Mouse (Mus musculus): ENCODE data around the gene Il13ra1. TPM values are rescaled to one million over a fixed set of nuclear protein-coding genes. Genes with fewer than 3 reads are reported as not detected.
A peak's percentile ranks its signal among the peaks of the same experiment; 100 is the strongest.

The Il13ra1 gene
- polyA plus RNA-seq, 1 experiment from 2014 or later: 4.2 TPM

- H3K4me3 ChIP-seq: no peak overlapping the region
- H3K27me3 ChIP-seq: no peaks in the 10 kb centered on the region
- no peaks in the 10 kb centered on the region for H3K4me1 ChIP-seq
- H3K9ac ChIP-seq (replicated peaks): no peak overlapping the region
- H3K27ac ChIP-seq (replicated peaks): no peak overlapping the region
- no peak overlapping the region for H3K4me2 ChIP-seq (replicated peaks)
- 68% methylated on average over 1 of the region's 1 CpGs for WGBS
- H3K9me3 ChIP-seq: no peaks in the 10 kb centered on the region
- ATAC-seq (replicated peaks): no peak
- no peaks in the 10 kb centered on the region for H3K36me3 ChIP-seq
These were observed 24.4 kb downstream of the Il13ra1 start for GRCm38 (mm10) chrX:36136346-36136745.

- Histone ChIP-seq H3K9me3 (no peaks in the 10 kb centered on the region), H3K36me3 (no peaks in the 10 kb centered on the region), H3K9ac (replicated peaks) (no peak overlapping the region), H3K4me2 (replicated peaks) (no peak overlapping the region), H3K27me3 (no peaks in the 10 kb centered on the region), H3K4me1 (no peaks in the 10 kb centered on the region), H3K27ac (replicated peaks) (no peak overlapping the region), H3K4me3 (no peak overlapping the region)
- WGBS: 80% methylated on average over 6 of the region's 6 CpGs
- ATAC-seq (replicated peaks): no peak
These were observed 30.2 kb downstream of the Il13ra1 start for GRCm38 (mm10) chrX:36141994-36142639.

GRCm38 (mm10) chrX:36146746-36147145 is 34.8 kb downstream of the Il13ra1 start:
- H3K27ac ChIP-seq (replicated peaks): no peak overlapping the region
- no peak overlapping the region for H3K4me3 ChIP-seq
- no peak overlapping the region for H3K4me2 ChIP-seq (replicated peaks)
- H3K9ac ChIP-seq (replicated peaks): no peak overlapping the region
- no peak for ATAC-seq (replicated peaks)
- no peaks in the 10 kb centered on the region for H3K4me1 ChIP-seq
- no peaks in the 10 kb centered on the region for H3K9me3 ChIP-seq
- 69% methylated on average over 4 of the region's 4 CpGs for WGBS
- no peaks in the 10 kb centered on the region for H3K36me3 ChIP-seq
- no peaks in the 10 kb centered on the region for H3K27me3 ChIP-seq

GRCm38 (mm10) chrX:36150100-36150499 is 38.2 kb downstream of the Il13ra1 start:
- Histone ChIP-seq H3K4me2 (replicated peaks) (no peak overlapping the region), H3K4me1 (no peaks in the 10 kb centered on the region), H3K27ac (replicated peaks) (no peak overlapping the region), H3K9ac (replicated peaks) (no peak overlapping the region), H3K4me3 (no peak overlapping the region), H3K36me3 (no peaks in the 10 kb centered on the region), H3K27me3 (no peaks in the 10 kb centered on the region), H3K9me3 (no peaks in the 10 kb centered on the region)
- ATAC-seq (replicated peaks): no peak

GRCm38 (mm10) chrX:36156677-36157076 is 44.8 kb downstream of the Il13ra1 start:
- H3K4me3 ChIP-seq: no peak overlapping the region
- no peaks in the 10 kb centered on the region for H3K9me3 ChIP-seq
- H3K36me3 ChIP-seq: no peaks in the 10 kb centered on the region
- no peak overlapping the region for H3K4me2 ChIP-seq (replicated peaks)
- no peak overlapping the region for H3K9ac ChIP-seq (replicated peaks)
- 73% methylated on average over 2 of the region's 2 CpGs for WGBS
- H3K27ac ChIP-seq (replicated peaks): no peak overlapping the region
- ATAC-seq (replicated peaks): no peak
- H3K27me3 ChIP-seq: no peaks in the 10 kb centered on the region
- H3K4me1 ChIP-seq: no peaks in the 10 kb centered on the region

- ATAC-seq (replicated peaks): no peak
- 28% methylated on average over 4 of the region's 4 CpGs for WGBS
- no peaks in the 10 kb centered on the region for H3K27me3 ChIP-seq
- H3K36me3 ChIP-seq: no peaks in the 10 kb centered on the region
- H3K27ac ChIP-seq (replicated peaks): no peak overlapping the region
- H3K9me3 ChIP-seq: no peaks in the 10 kb centered on the region
- no peak overlapping the region for H3K4me2 ChIP-seq (replicated peaks)
- H3K4me3 ChIP-seq: no peak overlapping the region
- no peaks in the 10 kb centered on the region for H3K4me1 ChIP-seq
- H3K9ac ChIP-seq (replicated peaks): no peak overlapping the region
These were observed 49.7 kb downstream of the Il13ra1 start for GRCm38 (mm10) chrX:36161567-36161966.

- Histone ChIP-seq H3K9ac (replicated peaks) (no peak overlapping the region), H3K4me2 (replicated peaks) (no peak overlapping the region), H3K36me3 (no peaks in the 10 kb centered on the region), H3K27me3 (no peaks in the 10 kb centered on the region), H3K27ac (replicated peaks) (no peak overlapping the region), H3K4me3 (no peak overlapping the region), H3K4me1 (no peaks in the 10 kb centered on the region), H3K9me3 (no peaks in the 10 kb centered on the region)
- no peak for ATAC-seq (replicated peaks)
These were observed 71.7 kb downstream of the Il13ra1 start for GRCm38 (mm10) chrX:36183625-36184024.

GRCm38 (mm10) chrX:36186036-36186435 is 74.1 kb downstream of the Il13ra1 start:
- no peaks in the 10 kb centered on the region for H3K27me3 ChIP-seq
- H3K9ac ChIP-seq (replicated peaks): no peak overlapping the region
- WGBS: 48% methylated on average over 5 of the region's 5 CpGs
- no peaks in the 10 kb centered on the region for H3K9me3 ChIP-seq
- H3K4me3 ChIP-seq: no peak overlapping the region
- H3K4me1 ChIP-seq: no peaks in the 10 kb centered on the region
- no peak overlapping the region for H3K27ac ChIP-seq (replicated peaks)
- H3K36me3 ChIP-seq: no peaks in the 10 kb centered on the region
- ATAC-seq (replicated peaks): no peak
- no peak overlapping the region for H3K4me2 ChIP-seq (replicated peaks)

GRCm38 (mm10) chrX:36186443-36186842 is 74.5 kb downstream of the Il13ra1 start:
- no peak overlapping the region for H3K9ac ChIP-seq (replicated peaks)
- no peak overlapping the region for H3K4me3 ChIP-seq
- no peaks in the 10 kb centered on the region for H3K36me3 ChIP-seq
- H3K27ac ChIP-seq (replicated peaks): no peak overlapping the region
- no peaks in the 10 kb centered on the region for H3K27me3 ChIP-seq
- no peaks in the 10 kb centered on the region for H3K4me1 ChIP-seq
- H3K4me2 ChIP-seq (replicated peaks): no peak overlapping the region
- no peaks in the 10 kb centered on the region for H3K9me3 ChIP-seq
- 0 out of 2 replicates have a peak, but pooled peaks have one; percentile 60 for ATAC-seq (replicated peaks)
- WGBS: 28% methylated on average over 6 of the region's 6 CpGs

- Histone ChIP-seq H3K27ac (replicated peaks) (peak overlapping the region; percentile 71), H3K9ac (replicated peaks) (no peak overlapping the region), H3K27me3 (no peaks in the 10 kb centered on the region), H3K9me3 (no peaks in the 10 kb centered on the region), H3K4me2 (replicated peaks) (peak overlapping the region; percentile 15; the same call in 1 of the 2 replicates), H3K4me3 (no peak overlapping the region), H3K36me3 (no peaks in the 10 kb centered on the region), H3K4me1 (peaks cover 19% of the 10 kb centered on the region; the same call in 1 of the 2 replicates)
- 17% methylated on average over 6 of the region's 6 CpGs for WGBS
- peak; percentile 47 for ATAC-seq (replicated peaks)
These were observed 82.0 kb downstream of the Il13ra1 start for GRCm38 (mm10) chrX:36193951-36194350.

- Histone ChIP-seq H3K4me3 (peak within 1 kb of the TSS; percentile 39), H3K9me3 (no peaks in the 10 kb centered on the region), H3K4me2 (replicated peaks) (peak within 1 kb of the TSS; percentile 45), H3K36me3 (no peaks in the 10 kb centered on the region), H3K9ac (replicated peaks) (peak within 1 kb of the TSS; percentile 28), H3K4me1 (peaks cover 19% of the 10 kb centered on the region; the same call in 1 of the 2 replicates), H3K27me3 (no peaks in the 10 kb centered on the region), H3K27ac (replicated peaks) (peak within 1 kb of the TSS; percentile 66)
- whole genome bisulfite sequencing: 21% methylated on average over 28 of the region's 28 CpGs
- peak; percentile 75 for ATAC-seq (replicated peaks)
These were observed 84.0 kb downstream of the Il13ra1 start, which contains the start of gene Zcchc12 for GRCm38 (mm10) chrX:36195736-36196525. Gene Zcchc12, plus strand, starts transcription at chrX:36195904.

GRCm38 (mm10) chrX:36209554-36209953 is 97.6 kb downstream of the Il13ra1 start:
- no peaks in the 10 kb centered on the region for H3K4me1 ChIP-seq
- WGBS: 62% methylated on average over 2 of the region's 2 CpGs
- no peak overlapping the region for H3K9ac ChIP-seq (replicated peaks)
- H3K36me3 ChIP-seq: no peaks in the 10 kb centered on the region
- no peaks in the 10 kb centered on the region for H3K9me3 ChIP-seq
- H3K27me3 ChIP-seq: no peaks in the 10 kb centered on the region
- H3K4me2 ChIP-seq (replicated peaks): no peak overlapping the region
- no peak overlapping the region for H3K27ac ChIP-seq (replicated peaks)
- ATAC-seq (replicated peaks): no peak
- no peak overlapping the region for H3K4me3 ChIP-seq

All from forebrain, embryonic 15.5 days (tissue).